Mouse (Mus musculus) liver, adult 2 months (tissue): ENCODE measurements around the gene Aqp7. TPM values are rescaled to one million over a fixed set of nuclear protein-coding genes. Genes with fewer than 3 reads are reported as not detected.

Source experiments
- DNase-seq: peaks from one replicate; pipeline ENCODE4 v3.0.0-alpha.2; 2011; ENCODE audit warnings: low read depth, low spot score; ENCODE audit errors: extremely low read depth
- H3K27ac ChIP-seq: fragments of 200-500 bp; replicated peaks from 2 replicates; pipeline ENCODE4 v1.5.1; 2012; ENCODE audit warnings: low read depth, mild to moderate bottlenecking, control low read depth, inconsistent platforms, low read length; ENCODE audit not compliant: insufficient read depth
- H3K27me3 ChIP-seq: fragments of 200-500 bp; 2 replicates; pipeline ENCODE4 v1.6.1; 2012; ENCODE audit warnings: mild to moderate bottlenecking, moderate library complexity, low read length, inconsistent platforms; ENCODE audit not compliant: control insufficient read depth, insufficient read depth
- H3K36me3 ChIP-seq: fragments of 200-500 bp; 2 replicates; pipeline ENCODE4 v1.6.1; 2012; ENCODE audit warnings: low read length, inconsistent platforms; ENCODE audit not compliant: control insufficient read depth, insufficient read depth
- H3K4me1 ChIP-seq: fragments of 200-500 bp; 2 replicates; pipeline ENCODE4 v1.6.1; 2011; ENCODE audit warnings: low read length; ENCODE audit not compliant: control insufficient read depth, insufficient read depth
- H3K4me3 ChIP-seq: fragments of 200-500 bp; 2 replicates; pipeline ENCODE4 v1.5.1; 2011; ENCODE audit warnings: low read depth, mild to moderate bottlenecking, control low read depth, low read length, moderate library complexity; ENCODE audit not compliant: insufficient read depth
- H3K79me2 ChIP-seq: fragments of 200-500 bp; 2 replicates; pipeline ENCODE4 v1.6.1; 2012; ENCODE audit warnings: inconsistent platforms, mild to moderate bottlenecking, low read length, moderate library complexity; ENCODE audit not compliant: control insufficient read depth, insufficient read depth
- H3K9ac ChIP-seq: fragments of 200-500 bp; 2 replicates; pipeline ENCODE4 v1.6.1; 2012; ENCODE audit warnings: low read depth, mild to moderate bottlenecking, control low read depth, inconsistent platforms, low read length
- CTCF ChIP-seq: fragments of 200-500 bp; IDR thresholded peaks from 2 replicates; pipeline ENCODE4 v1.5.1; 2011; ENCODE audit warnings: low read depth, low read length, control low read depth
- POLR2A ChIP-seq: fragments of 200-500 bp; IDR thresholded peaks from 2 replicates; pipeline ENCODE4 v1.6.1; 2011; ENCODE audit warnings: low read length, control low read depth; ENCODE audit not compliant: insufficient read depth; ENCODE audit errors: extremely low read depth
- WGBS: fragments of 180-500 bp; shearing (Covaris S2); methylation state at CpG from one replicate; pipeline ENCODE4 v1.1.7; 2018; 5-methylcytosine and 5-hydroxymethylcytosine counted together
- polyA plus RNA-seq: library from polyadenylated mRNA; depleted of rRNA; stranded (reverse); fragments of >200 nt; gene quantifications from 2 replicates; pipeline ENCODE4 v1.2.3, GENCODE M21; 2012
- total RNA-seq: library from RNA; depleted of rRNA; stranded (reverse); fragments of >200 nt; gene quantifications from 2 replicates; pipeline ENCODE4 v1.2.3, GENCODE M21; 2014

The Aqp7 gene
- total and polyA plus RNA-seq, 2 experiments: 0.09 to 0.26 TPM

DNA sequence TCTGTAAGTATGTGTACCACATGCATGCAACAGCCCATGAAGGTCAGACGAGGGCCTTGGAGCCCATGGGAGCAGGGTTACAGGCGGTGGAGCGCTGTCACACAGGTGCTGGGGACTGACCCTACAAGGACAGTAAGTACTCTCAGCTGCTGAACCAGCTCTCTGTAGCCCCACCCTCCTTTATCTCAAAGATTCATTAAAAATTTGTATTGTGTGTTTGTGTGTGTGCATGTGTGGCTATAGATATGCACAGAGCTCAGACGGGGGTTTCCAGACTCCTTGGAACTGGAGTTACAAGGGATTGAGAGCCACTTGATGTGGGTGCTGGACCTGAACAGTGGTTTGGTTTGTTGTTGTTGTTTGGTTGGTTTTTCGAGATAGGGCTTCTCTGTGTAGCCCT is 33.8 kb upstream of the Aqp7 start:
- H3K4me1 ChIP-seq: no peaks in the 10 kb centered on the region
- 88% methylated on average over 5 of the region's 5 CpGs for WGBS
- no peak overlapping the region for H3K27ac ChIP-seq
- TF ChIP-seq POLR2A: no peak
- TF ChIP-seq CTCF: no peak
- no peak overlapping the region for H3K4me3 ChIP-seq
- no peaks in the 10 kb centered on the region for H3K36me3 ChIP-seq
- H3K27me3 ChIP-seq: no peaks in the 10 kb centered on the region
- no peaks in the 10 kb centered on the region for H3K79me2 ChIP-seq
- no peak overlapping the region for H3K9ac ChIP-seq
- DNase-seq: no peak

DNA sequence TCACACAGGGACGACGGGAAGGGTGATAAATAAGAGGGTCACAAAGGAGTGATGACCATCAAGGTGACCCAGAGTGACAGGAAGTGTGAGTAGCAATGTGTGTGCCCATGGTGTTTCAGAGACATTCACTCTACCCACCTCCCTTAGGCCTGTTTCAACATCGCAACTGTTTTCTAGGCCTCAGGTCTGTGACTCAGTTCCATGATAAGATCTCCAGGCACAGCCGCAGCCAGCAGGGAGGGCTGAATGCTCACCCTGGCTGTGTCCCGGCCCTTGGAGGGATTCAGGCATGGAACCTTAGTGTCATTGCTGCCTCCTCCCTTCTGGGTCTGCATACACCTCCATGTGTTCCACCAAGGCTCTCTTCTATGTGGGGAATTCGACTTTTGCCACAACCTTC is 30.8 kb upstream of the Aqp7 start:
- Histone ChIP-seq H3K4me1 (no peaks in the 10 kb centered on the region), H3K9ac (no peak overlapping the region), H3K79me2 (no peaks in the 10 kb centered on the region), H3K4me3 (no peak overlapping the region), H3K27me3 (no peaks in the 10 kb centered on the region), H3K36me3 (no peaks in the 10 kb centered on the region), H3K27ac (no peak overlapping the region)
- TF ChIP-seq POLR2A: no peak
- TF ChIP-seq CTCF: no peak
- WGBS: 76% methylated on average over 6 of the region's 6 CpGs
- DNase-seq: no peak

DNA sequence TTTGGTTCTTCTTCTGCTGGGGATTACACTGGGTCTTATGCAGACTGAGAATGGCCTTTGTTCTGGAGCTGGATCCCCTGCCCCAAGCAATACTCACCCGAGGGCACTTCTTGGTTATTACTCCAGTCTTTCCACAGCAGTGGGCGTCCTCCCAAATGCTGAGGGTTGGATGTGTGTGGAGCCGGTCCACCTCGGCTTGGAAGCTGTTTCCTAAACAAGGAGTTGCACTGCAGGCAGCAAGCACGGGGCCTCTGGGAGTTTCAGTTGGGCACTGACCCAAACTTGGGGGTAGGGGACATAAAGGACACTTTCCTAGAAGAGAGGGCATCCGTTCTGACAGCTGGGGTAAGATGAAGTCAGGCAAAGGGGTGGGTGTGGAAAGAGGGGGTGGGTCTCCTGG is 26.5 kb upstream of the Aqp7 start:
- 75% methylated on average over 6 of the region's 6 CpGs for WGBS
- TF ChIP-seq CTCF: no peak
- TF ChIP-seq POLR2A: no peak
- no peak for DNase-seq

DNA sequence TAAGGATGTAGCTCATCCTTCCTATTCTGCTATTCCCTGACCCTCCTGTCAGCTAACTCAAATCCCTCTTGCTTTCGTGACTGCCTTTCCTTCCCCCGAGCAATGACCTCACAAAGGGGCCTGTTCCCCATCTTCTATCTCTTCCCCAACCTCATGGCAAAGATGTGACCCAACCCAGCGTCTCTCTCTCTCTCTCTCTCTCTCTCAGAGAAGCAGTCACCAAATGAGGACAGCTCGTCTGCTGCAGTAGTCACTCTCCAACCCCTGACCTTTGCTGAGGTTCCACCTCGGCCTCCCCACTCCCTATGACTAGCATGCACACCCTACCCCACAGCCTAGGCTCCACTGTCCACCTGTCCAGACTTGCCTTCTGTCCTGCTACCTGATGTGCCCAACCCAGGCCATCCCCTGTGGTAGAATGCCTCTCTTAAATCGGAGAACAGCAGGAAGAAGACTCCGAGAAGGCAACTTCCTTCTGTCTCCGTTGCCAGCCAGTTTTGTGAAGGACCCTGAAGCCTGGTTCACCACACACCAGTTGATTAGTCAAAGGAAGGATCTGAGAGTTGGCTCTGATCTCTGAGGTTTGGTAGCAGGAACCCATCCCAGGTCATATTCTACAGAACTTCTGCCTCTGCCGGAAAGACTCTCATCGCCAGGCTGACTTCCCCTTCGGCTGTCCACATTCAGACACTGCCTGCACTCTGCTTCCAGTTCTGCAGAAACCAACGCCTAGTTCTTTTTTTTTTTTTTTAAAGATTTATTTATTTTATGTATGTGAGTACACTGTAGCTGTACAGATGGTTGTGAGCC is 25.3 kb upstream of the Aqp7 start:
- Histone ChIP-seq H3K36me3 (no peaks in the 10 kb centered on the region), H3K4me1 (no peaks in the 10 kb centered on the region), H3K27ac (no peak overlapping the region), H3K4me3 (no peak overlapping the region), H3K9ac (no peak overlapping the region), H3K79me2 (no peaks in the 10 kb centered on the region), H3K27me3 (no peaks in the 10 kb centered on the region)
- 78% methylated on average over 12 of the region's 12 CpGs for WGBS
- no peak for TF ChIP-seq CTCF
- TF ChIP-seq POLR2A: no peak
- peak; percentile 27 for DNase-seq

More for the DNA sequence above, 26.5 kb upstream of the Aqp7 start:
- Histone ChIP-seq H3K4me1 (no peaks in the 10 kb centered on the region), H3K4me3 (no peak overlapping the region), H3K27ac (no peak overlapping the region), H3K27me3 (no peaks in the 10 kb centered on the region), H3K9ac (no peak overlapping the region), H3K79me2 (no peaks in the 10 kb centered on the region), H3K36me3 (no peaks in the 10 kb centered on the region)

DNA sequence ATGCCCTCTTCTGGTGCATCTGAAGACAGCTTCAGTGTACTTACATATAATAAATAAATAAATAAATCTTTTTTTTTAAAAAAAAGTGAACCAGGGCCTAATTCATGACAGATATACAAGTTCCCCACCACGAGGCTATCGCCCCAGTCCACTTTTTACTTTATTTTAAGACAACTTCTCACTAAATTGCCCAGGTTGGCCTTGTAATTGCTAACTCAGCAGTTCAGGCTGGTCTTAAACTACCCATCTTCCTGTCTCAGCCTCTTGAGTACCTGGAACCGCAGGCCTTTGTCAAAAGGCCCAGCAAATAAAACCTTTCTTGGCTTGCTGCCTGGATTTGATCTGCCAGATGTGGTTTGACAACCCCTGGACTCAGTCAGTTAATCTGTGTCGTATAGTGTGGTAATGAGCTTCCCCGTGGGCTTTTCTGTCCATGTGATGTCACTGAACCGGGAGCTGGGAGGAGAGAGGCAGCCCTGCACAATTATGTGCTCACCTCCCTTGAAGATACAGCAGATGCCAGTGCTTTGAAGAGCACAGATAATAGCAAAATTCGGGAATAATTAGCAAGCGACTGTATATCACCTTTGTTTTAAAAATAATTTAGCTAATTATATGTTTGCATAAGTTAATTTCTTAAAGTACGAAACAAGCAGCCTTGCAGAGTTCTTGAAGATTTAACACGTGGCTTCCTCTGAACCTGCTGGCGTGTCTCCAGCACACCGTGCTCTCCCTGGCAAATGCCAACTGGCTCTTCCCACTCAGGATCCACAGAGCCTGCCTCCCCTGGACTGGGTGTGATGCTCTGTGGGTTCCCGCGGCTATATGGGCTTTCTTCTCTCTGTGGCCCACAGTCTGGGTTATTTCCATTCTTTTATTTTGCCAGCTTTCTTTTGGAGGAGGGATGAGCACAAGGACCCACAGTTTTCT is 23.8 kb upstream of the Aqp7 start:
- H3K79me2 ChIP-seq: no peaks in the 10 kb centered on the region
- no peaks in the 10 kb centered on the region for H3K4me1 ChIP-seq
- no peak overlapping the region for H3K27ac ChIP-seq
- DNase-seq: no peak
- no peaks in the 10 kb centered on the region for H3K27me3 ChIP-seq
- 72% methylated on average over 14 of the region's 14 CpGs for WGBS
- H3K9ac ChIP-seq: no peak overlapping the region
- no peak overlapping the region for H3K4me3 ChIP-seq
- no peaks in the 10 kb centered on the region for H3K36me3 ChIP-seq
- no peak for TF ChIP-seq POLR2A
- TF ChIP-seq CTCF: no peak

DNA sequence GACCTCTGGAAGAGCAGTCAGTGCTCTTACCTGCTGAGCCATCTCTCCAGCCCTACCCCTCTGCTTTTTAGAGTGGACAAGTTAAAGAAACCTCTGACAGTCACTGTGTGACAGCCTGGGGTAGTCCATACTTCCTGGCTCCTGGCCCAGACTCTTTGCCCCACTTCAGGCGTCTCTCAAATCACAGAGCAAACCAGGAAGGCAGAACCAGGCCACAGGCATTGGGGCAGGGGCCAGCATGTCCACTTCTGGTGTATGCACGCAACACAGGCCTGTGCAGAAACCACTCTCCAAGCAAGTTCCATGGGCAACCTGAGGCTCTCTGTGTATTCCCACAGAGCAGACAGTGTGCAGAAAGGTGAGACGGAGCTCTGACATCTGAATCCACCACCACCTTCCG is 17.3 kb upstream of the Aqp7 start:
- H3K4me1 ChIP-seq: no peaks in the 10 kb centered on the region
- H3K27ac ChIP-seq: no peak overlapping the region
- no peaks in the 10 kb centered on the region for H3K36me3 ChIP-seq
- H3K27me3 ChIP-seq: no peaks in the 10 kb centered on the region
- no peak overlapping the region for H3K9ac ChIP-seq
- no peaks in the 10 kb centered on the region for H3K79me2 ChIP-seq
- no peak for DNase-seq
- H3K4me3 ChIP-seq: no peak overlapping the region
- WGBS: 95% methylated on average over 4 of the region's 4 CpGs
- no peak for TF ChIP-seq POLR2A
- TF ChIP-seq CTCF: no peak
